Mouse (Mus musculus): ENCODE measurements around the gene Gm45716.

The Gm45716 gene

GRCm38 (mm10) chr11:90280069-90280468 is 92.6 kb downstream of the Gm45716 start:
- in situ Hi-C loops (cut with MboI, MseI) = loop anchor here (25.0 kb wide), 1 partner anchor 1732 kb away; no protein-coding TSS in a partner anchor

- in situ Hi-C loops (cut with MboI, MseI) = loop anchor here (25.0 kb wide), 1 partner anchor 1730 kb away; no protein-coding TSS in a partner anchor
Observed at GRCm38 (mm10) chr11:90281943-90282342, 94.5 kb downstream of the Gm45716 start.

- in situ Hi-C loops (cut with MboI, MseI) = loop anchor here (25.0 kb wide), 1 partner anchor 1729 kb away; no protein-coding TSS in a partner anchor
Observed at GRCm38 (mm10) chr11:90283159-90283558, 95.7 kb downstream of the Gm45716 start.

- in situ Hi-C loops (cut with MboI, MseI) = loop anchor here (25.0 kb wide), 1 partner anchor 1729 kb away; no protein-coding TSS in a partner anchor
Observed at GRCm38 (mm10) chr11:90283601-90284000, 96.1 kb downstream of the Gm45716 start.

GRCm38 (mm10) chr11:90284079-90284478 is 96.6 kb downstream of the Gm45716 start:
- in situ Hi-C loops (cut with MboI, MseI) = loop anchor here (25.0 kb wide), 1 partner anchor 1728 kb away; no protein-coding TSS in a partner anchor

GRCm38 (mm10) chr11:90284623-90285022 is 97.1 kb downstream of the Gm45716 start:
- in situ Hi-C loops (cut with MboI, MseI) = loop anchor here (25.0 kb wide), 1 partner anchor 1728 kb away; no protein-coding TSS in a partner anchor

GRCm38 (mm10) chr11:90286550-90287154 is 99.2 kb downstream of the Gm45716 start:
- in situ Hi-C loops (cut with MboI, MseI) = loop anchor here (25.0 kb wide), 1 partner anchor 1726 kb away; no protein-coding TSS in a partner anchor

- in situ Hi-C loops (cut with MboI, MseI) = loop anchor here (25.0 kb wide), 1 partner anchor 1721 kb away; no protein-coding TSS in a partner anchor
Observed at GRCm38 (mm10) chr11:90291156-90291555, 103.7 kb downstream of the Gm45716 start.

GRCm38 (mm10) chr11:90292766-90293165 is 105.3 kb downstream of the Gm45716 start:
- in situ Hi-C loops (cut with MboI, MseI) = loop anchor here (25.0 kb wide), 1 partner anchor 1720 kb away; no protein-coding TSS in a partner anchor

- in situ Hi-C loops (cut with MboI, MseI) = loop anchor here (25.0 kb wide), 1 partner anchor 1718 kb away; no protein-coding TSS in a partner anchor
Observed at GRCm38 (mm10) chr11:90294622-90295021, 107.1 kb downstream of the Gm45716 start.

All from T-helper 1 cell (primary cell).